Mouse (Mus musculus): ENCODE data around the gene Stx18.

DNA sequence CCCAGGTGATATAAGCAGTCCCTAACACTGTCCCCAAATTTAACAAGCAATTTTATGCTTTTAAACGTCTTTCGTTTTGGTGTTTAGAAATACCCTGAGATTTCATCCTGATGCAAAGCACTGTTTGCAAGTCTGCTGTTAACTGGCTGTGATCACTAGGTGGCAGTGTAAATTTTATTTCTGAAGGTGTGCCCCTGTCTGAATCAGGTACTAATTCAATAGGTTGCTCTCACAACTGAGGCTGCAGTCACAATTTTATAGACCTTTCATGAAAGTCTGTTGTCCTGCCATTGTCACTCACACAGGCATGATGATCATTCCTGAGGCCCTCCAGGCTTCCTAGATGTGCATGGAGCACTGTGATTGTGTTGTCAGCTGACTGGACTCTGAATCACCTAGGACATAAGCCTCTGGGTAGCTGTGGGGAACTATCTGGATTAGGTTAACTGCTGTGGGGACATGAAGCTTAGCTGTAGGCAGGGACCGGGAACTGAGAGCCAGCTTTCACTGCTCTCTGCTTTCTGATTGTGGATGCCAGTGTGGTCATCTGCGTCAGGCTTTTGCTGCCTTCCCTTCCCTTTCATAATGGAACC, 59.1 kb downstream of the Stx18 start:
- TF ChIP-seq GATA1 (IDR thresholded peaks at IDR 0.05; ENCODE audit: low read length) (no peak), TAL1 (IDR thresholded peaks at IDR 0.05; ENCODE audit: low read length) (no peak)
